Mouse (Mus musculus) T-helper 2 cell (primary cell): Measurements from ENCODE around the gene Dynlrb1.

ENCODE experiments used
- in situ Hi-C: fragments of 300-600 bp; cut with MboI, MseI; formaldehyde crosslinking; loops from one replicate; pipeline ENCODE4 v1.15.1; 2025; ENCODE audit warnings: high pct_unique_total_duplicates

The Dynlrb1 gene

GRCm38 (mm10) chr2:155236362-155236992 lies at the start of gene Dynlrb1:
Gene Dynlrb1 (plus strand): TSS chr2:155236533.
- in situ Hi-C loops: loop anchor here (5.0 kb wide), 1 partner anchor 36 kb away; no protein-coding TSS in a partner anchor

DNA sequence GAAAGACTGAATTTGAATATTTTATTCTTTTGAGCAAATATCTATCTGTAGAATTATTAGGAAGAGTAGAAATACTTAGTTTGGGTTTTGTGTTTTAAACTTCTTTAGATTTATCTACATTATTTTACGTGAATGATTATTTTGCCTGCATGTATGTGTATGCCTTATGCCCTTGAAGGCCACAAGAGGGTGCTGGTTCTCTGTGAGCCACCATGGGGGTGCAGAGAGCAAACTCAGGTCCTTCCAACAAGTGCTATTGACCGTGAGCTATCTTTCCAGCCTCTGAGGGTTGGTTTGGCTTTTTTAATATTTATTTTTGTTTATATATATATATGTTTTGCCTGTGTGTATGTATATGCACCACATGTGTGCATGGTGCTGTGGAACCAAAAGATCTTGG lies 28.9 kb upstream of the Dynlrb1 start:
- in situ Hi-C loops: loop anchor here (10.0 kb wide), 1 partner anchor 513 kb away; no protein-coding TSS in a partner anchor

DNA sequence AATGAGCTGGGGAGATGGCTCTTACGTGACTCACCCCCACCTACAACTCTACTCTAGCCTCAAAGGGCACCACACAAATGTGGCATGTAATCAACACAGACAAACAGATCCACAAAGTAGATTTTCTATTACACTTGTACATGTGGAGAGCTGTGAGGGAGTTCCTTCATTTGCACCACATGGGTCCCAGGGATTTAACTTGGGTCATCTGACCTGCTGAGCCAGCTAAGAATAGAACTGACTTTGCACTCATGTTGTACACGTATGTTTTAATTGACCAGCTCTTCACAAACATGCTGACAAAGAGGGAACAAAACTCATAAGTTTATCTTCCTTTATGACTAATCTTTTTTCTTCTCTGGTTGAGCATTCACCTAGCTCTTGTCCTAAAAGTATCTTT lies 13.2 kb upstream of the Dynlrb1 start:
- in situ Hi-C loops: no loop called here

DNA sequence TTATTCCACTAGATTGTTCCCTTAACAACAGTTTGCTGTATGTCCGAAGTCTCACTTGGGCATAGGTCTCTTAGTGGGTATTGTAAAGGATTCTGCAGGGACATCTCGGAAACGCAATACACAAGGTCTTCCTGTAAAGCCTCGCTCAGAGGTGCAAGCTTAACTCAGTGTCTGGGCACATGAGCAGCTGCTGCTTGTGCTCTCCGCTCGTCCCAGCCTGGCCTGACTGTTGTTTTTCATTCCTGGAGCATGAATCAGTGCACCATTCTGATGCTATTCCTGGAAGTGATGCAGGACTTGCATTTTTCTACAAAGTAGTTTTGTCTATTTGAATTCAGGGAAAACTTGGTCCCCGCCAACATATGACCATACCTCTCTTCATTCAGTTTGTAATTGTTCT lies 11.6 kb upstream of the Dynlrb1 start:
- in situ Hi-C loops: no loop called here

- in situ Hi-C loops: loop anchor here (5.0 kb wide), 1 partner anchor 36 kb away; no protein-coding TSS in a partner anchor
Measured at GRCm38 (mm10) chr2:155235746-155236361, 479 bp upstream of the Dynlrb1 start.

- in situ Hi-C loops: loop anchor here (5.0 kb wide), 1 partner anchor 35 kb away; no protein-coding TSS in a partner anchor
Measured at GRCm38 (mm10) chr2:155237276-155237675, 943 bp downstream of the Dynlrb1 start.

DNA sequence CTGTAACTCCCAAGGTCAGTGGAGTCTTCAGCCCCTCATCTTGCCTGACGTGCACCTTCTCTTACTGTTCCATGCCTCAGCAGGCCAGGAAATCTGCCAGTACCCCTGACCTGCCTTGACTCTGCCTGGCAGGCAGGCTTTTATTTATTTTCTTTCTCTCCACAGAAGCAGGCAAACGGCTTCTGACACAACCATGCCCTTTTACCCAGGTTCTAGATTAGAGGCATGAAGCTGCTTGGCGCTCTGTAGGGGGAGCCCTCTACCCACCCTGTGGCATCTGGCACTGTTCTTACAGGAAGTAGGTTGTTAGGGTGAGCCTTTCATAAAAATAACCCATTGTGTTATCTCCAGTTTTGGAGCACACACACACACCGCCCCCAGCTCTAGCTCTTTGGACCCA lies 4.6 kb downstream of the Dynlrb1 start:
- in situ Hi-C loops: no loop called here

- in situ Hi-C loops: no loop called here
Measured at GRCm38 (mm10) chr2:155242296-155242855, 6.0 kb downstream of the Dynlrb1 start.

GRCm38 (mm10) chr2:155246231-155246630 lies 9.9 kb downstream of the Dynlrb1 start:
- in situ Hi-C loops: no loop called here

- in situ Hi-C loops: no loop called here
Measured at GRCm38 (mm10) chr2:155248206-155248605, 11.9 kb downstream of the Dynlrb1 start.

- in situ Hi-C loops: no loop called here
Measured at GRCm38 (mm10) chr2:155248718-155249117, 12.4 kb downstream of the Dynlrb1 start.

DNA sequence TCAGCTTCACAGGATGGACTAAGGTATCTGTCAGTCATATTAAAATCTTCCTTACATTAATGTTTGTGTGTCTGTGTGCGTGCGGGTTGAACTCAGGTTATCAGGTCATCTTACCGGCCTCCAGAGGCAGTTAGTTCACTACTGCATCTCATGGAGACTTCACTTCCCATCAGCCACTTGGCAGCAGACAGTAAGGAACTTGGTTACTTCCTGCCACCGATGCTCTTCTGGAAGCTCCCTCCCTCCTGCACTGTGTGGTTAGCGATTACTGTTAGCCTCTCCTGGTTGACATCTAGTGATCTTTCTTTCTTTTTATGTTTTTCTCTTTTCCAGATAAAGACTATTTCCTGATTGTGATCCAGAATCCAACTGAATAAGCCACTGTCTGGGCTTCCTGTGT lies 13.3 kb downstream of the Dynlrb1 start:
- in situ Hi-C loops: no loop called here

DNA sequence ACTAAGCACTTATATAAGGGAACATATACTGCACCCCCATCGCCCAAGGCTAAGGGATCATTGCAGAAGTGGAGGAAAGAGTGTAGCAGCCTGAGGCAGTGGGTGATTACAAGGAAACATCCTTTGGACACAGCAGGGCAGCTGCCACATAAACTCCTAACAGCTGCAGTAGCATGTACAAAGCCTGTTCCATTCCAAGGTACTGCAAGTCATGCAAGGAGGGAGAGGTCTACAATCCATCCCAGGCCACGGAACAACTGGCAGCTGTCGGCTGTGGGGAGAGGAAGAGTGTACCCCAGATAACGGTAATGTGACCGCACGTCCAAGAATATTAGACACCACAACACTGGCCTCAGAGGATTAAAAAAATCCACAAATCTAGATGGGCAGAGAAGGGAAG lies 29.2 kb downstream of the Dynlrb1 start:
- in situ Hi-C loops: no loop called here

GRCm38 (mm10) chr2:155266896-155267295 lies 30.6 kb downstream of the Dynlrb1 start:
- in situ Hi-C loops: no loop called here

DNA sequence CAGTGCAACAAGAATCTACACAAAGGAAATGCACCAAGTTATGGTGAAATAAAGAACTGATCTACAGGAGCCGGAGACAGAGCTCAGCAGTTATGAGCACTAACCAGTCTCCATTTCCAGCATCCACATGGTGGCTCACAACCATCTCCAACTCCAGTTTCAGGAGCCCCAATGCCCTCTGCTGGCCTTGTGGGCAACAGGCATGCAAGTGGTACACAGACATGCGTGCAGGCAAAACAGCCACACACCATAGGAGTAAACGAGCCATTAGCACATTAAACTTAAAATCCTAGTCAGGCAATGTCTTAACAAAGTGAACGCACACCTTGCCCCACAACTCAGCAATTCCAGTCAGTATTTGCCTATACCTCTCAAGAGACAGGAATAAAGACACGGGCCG lies 35.6 kb downstream of the Dynlrb1 start:
- in situ Hi-C loops: loop anchor here (5.0 kb wide), 1 partner anchor 35 kb away; the partner anchor contains the start of gene Dynlrb1

- in situ Hi-C loops: loop anchor here (5.0 kb wide), 1 partner anchor 35 kb away; the partner anchor contains the start of gene Dynlrb1
Measured at GRCm38 (mm10) chr2:155272396-155273170, 36.2 kb downstream of the Dynlrb1 start.

GRCm38 (mm10) chr2:155273603-155274002 lies 37.3 kb downstream of the Dynlrb1 start:
- in situ Hi-C loops: loop anchor here (5.0 kb wide), 1 partner anchor 36 kb away; the partner anchor contains the start of gene Dynlrb1

GRCm38 (mm10) chr2:155276195-155276594 lies 39.9 kb downstream of the Dynlrb1 start, which contains the start of gene Map1lc3a:
Gene Map1lc3a (plus strand): TSS chr2:155276297.
- in situ Hi-C loops: no loop called here

GRCm38 (mm10) chr2:155276621-155277175 lies 40.4 kb downstream of the Dynlrb1 start:
- in situ Hi-C loops: no loop called here

DNA sequence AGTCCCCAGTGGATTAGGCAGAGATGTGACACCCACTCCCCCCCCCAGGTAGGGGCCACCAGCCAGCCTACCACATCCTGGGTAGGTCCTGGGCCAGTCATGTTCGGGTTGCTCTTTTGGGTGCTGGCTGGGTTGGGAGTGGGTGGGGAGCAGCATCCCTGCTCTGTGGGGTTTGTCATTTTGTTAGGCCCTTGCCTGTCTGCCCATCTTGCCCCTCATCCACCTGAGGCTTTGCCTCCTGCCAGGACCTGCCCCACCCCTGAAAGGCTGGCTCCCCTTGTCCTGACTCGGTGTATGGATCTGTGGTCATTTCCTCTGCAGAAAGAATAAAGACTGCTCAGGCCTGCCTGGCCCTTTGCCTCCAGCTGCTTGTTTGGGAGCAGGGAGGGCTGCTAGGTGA lies 41.4 kb downstream of the Dynlrb1 start:
- in situ Hi-C loops: no loop called here

DNA sequence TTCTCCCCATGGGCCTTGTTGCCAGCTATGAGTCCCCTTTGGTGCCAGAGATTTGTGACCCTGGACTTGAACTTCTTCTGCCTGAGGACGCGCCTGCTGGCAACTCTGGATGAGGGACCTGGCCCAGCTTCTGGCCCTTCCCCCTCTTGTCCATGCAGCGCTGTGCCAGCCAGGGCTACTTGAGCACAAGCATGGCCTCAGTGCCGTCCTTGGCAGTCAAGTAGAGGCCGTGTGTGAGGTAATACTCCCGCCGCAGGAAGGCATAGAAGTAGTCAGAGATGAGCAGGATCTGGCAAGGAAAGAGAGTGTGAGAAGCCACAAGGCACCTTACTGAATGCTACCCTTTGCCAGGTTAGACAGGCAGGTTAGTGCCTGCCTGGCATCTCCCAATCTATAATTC lies 42.0 kb downstream of the Dynlrb1 start:
- in situ Hi-C loops: no loop called here
